Mouse (Mus musculus): ENCODE results near the gene Ralgds. TPM values are rescaled to one million over a fixed set of nuclear protein-coding genes. Genes with fewer than 3 reads are reported as not detected.
"Not testable (repeated sequence)": the region's sequence is repeated elsewhere in the genome, so short reads cannot be mapped to it uniquely, and the experiment has no call there.

The Ralgds gene
- polyA plus RNA-seq, 1 experiment from 2014 or later, result 67.5 TPM

DNA sequence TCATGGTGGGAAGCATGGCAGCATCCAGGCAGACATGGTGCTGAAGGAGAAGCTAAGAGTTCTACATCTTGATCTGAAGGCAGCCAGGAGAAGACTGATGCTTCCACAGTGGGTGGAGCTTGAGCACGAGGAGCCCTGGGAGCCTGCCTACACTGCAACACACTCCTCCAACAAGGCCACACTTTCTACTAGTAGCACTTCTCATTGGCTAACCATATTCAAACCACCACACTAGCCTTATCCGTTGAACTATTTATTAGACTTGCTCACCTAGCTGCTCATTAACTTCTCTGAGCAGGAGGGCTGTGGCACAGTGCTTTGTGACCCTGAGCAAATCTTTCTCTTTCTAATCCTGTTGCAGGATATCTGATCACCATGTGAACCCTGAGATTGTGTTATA, 29.1 kb upstream of the Ralgds start:
- Histone ChIP-seq H3K36me3 (no peaks in the 10 kb centered on the region), H3K4me1 (replicated peaks) (no peaks in the 10 kb centered on the region), H3K9me3 (no peaks in the 10 kb centered on the region), H3K4me3 (no peak overlapping the region), H3K27ac (no peak overlapping the region), H3K27me3 (ENCODE audit: insufficient read depth, poor library complexity, severe bottlenecking) (no peaks in the 10 kb centered on the region)
- no peak for DNase-seq (ENCODE audit: low spot score)
- 82% methylated on average over 2 of the region's 2 CpGs for WGBS

GRCm38 (mm10) chr2:28494521-28494920, 18.4 kb upstream of the Ralgds start:
- DNase-seq (ENCODE audit: low spot score), result no peak
- Histone ChIP-seq H3K27ac (no peak overlapping the region), H3K36me3 (no peaks in the 10 kb centered on the region), H3K27me3 (ENCODE audit: insufficient read depth, poor library complexity, severe bottlenecking) (no peaks in the 10 kb centered on the region), H3K4me1 (replicated peaks) (peaks cover 13% of the 10 kb centered on the region), H3K4me3 (no peak overlapping the region), H3K9me3 (no peaks in the 10 kb centered on the region)
- 86% methylated on average over 2 of the region's 2 CpGs for WGBS

GRCm38 (mm10) chr2:28495207-28495756, 17.6 kb upstream of the Ralgds start:
- no peaks in the 10 kb centered on the region for H3K36me3 ChIP-seq
- no peak for DNase-seq (ENCODE audit: low spot score)

DNA sequence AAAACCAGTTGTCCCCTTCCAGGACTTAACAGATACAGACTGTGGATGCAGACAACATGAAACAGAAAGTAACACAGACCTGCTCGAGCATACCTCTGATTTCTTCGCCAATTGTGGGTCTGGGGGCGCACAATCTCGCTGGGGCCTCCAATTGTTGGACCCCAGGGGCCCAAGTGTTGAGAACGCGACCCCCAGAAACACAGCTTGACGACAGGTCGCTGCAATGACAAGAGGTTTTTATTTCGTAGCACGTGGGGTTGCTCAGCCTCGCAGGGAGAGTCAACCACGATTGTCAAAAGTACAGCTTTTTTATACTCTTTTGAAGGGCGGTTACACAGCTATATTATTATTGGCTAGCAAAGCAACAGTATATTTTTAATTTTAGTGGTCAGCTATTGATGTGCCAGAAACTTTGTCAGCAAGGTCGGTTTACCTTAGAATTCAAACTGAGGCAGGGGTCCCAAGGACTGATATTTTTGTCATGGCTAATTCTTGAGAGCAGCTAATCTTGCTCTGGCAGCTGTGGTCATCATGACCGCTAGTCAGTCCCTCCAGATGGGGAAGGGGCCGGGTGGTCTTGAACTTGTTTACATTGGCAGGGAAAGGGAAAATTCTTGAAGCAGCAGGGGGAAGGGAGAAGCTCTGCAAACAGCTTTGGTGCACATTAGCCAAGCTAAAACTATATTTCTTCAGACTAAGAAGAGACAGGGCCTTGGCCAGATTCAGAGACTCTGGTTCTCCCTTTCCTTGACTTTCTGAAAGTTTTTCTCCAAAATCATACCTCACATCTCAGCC, 16.9 kb upstream of the Ralgds start:
- DNase-seq (ENCODE audit: low spot score), result no peak
- 85% methylated on average over 16 of the region's 16 CpGs for WGBS
- H3K36me3 ChIP-seq, result no peaks in the 10 kb centered on the region
- H3K4me3 ChIP-seq, result no peak overlapping the region
- H3K27me3 ChIP-seq (ENCODE audit: insufficient read depth, poor library complexity, severe bottlenecking), result no peaks in the 10 kb centered on the region
- peaks cover 13% of the 10 kb centered on the region for H3K4me1 ChIP-seq (replicated peaks)
- no peaks in the 10 kb centered on the region for H3K9me3 ChIP-seq
- no peak overlapping the region for H3K27ac ChIP-seq

More at GRCm38 (mm10) chr2:28495207-28495756, 17.6 kb upstream of the Ralgds start:
- Histone ChIP-seq H3K27ac (no peak overlapping the region), H3K4me3 (no peak overlapping the region), H3K4me1 (replicated peaks) (peaks cover 13% of the 10 kb centered on the region), H3K27me3 (ENCODE audit: insufficient read depth, poor library complexity, severe bottlenecking) (no peaks in the 10 kb centered on the region), H3K9me3 (no peaks in the 10 kb centered on the region)
- 84% methylated on average over 14 of the region's 14 CpGs for WGBS

- peaks cover 13% of the 10 kb centered on the region for H3K4me1 ChIP-seq (replicated peaks)
- no peaks in the 10 kb centered on the region for H3K27me3 ChIP-seq (ENCODE audit: insufficient read depth, poor library complexity, severe bottlenecking)
- H3K4me3 ChIP-seq, result no peak within 1 kb of the TSS
- DNase-seq (ENCODE audit: low spot score), result no peak
- 77% methylated on average over 5 of the region's 5 CpGs for WGBS
- H3K27ac ChIP-seq, result no peak within 1 kb of the TSS
- no peaks in the 10 kb centered on the region for H3K36me3 ChIP-seq
- H3K9me3 ChIP-seq, result no peaks in the 10 kb centered on the region
Measured at GRCm38 (mm10) chr2:28496671-28497070, 16.3 kb upstream of the Ralgds start, which contains the start of gene Gbgt1. Gene Gbgt1 (plus strand): TSS chr2:28496891.

DNA sequence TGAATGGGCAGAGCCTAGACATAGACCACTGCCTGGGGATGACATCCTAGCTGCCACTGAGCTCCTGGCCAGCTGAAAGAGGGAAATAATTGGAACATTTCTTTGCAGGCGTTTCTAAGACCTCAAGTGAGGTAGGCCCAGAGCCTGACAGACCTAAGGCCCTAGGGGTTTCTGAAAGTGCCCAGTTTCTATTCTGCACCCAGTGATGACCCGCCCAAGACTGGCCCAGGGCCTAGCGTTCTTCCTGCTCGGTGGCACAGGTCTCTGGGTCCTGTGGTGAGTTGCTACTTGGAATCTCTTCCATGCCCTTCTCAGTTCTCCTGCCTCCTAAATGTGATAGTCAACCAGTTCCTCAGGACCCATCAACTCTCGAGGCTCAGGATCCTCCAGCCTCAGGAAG, 15.4 kb upstream of the Ralgds start:
- Histone ChIP-seq H3K4me3 (no peak overlapping the region), H3K9me3 (no peaks in the 10 kb centered on the region), H3K4me1 (replicated peaks) (peaks cover 13% of the 10 kb centered on the region), H3K36me3 (no peaks in the 10 kb centered on the region), H3K27ac (no peak overlapping the region), H3K27me3 (ENCODE audit: insufficient read depth, poor library complexity, severe bottlenecking) (no peaks in the 10 kb centered on the region)
- WGBS, result 87% methylated on average over 5 of the region's 5 CpGs
- DNase-seq (ENCODE audit: low spot score), result no peak

- H3K27me3 ChIP-seq (ENCODE audit: insufficient read depth, poor library complexity, severe bottlenecking), result no peaks in the 10 kb centered on the region
- 82% methylated on average over 4 of the region's 4 CpGs for WGBS
- no peaks in the 10 kb centered on the region for H3K9me3 ChIP-seq
- DNase-seq (ENCODE audit: low spot score), result no peak
- no peak overlapping the region for H3K27ac ChIP-seq
- H3K36me3 ChIP-seq, result no peaks in the 10 kb centered on the region
- no peak overlapping the region for H3K4me3 ChIP-seq
- peaks cover 13% of the 10 kb centered on the region for H3K4me1 ChIP-seq (replicated peaks)
Measured at GRCm38 (mm10) chr2:28498431-28498830, 14.5 kb upstream of the Ralgds start.

DNA sequence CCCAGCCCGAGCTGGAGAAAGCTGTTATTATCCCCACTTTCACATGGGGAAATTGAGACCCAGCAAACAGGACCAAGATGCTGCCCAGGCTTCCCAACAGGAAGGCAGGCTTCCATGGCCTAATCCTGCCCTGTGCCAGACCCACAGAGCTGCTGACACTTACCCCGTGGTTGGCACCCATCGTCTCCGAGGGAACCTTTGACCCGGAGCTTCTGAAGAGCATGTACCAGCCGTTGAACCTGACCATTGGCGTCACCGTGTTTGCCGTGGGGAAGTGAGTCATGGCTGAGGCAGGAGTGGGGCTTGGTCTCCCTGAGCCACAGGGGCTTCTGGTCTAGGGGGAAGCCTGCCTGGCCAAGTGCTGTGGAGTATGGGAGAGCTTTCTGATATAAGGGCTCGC, 9.9 kb upstream of the Ralgds start:
- 89% methylated on average over 10 of the region's 10 CpGs for WGBS
- H3K27me3 ChIP-seq (ENCODE audit: insufficient read depth, poor library complexity, severe bottlenecking), result no peaks in the 10 kb centered on the region
- H3K27ac ChIP-seq, result no peak overlapping the region
- no peak for DNase-seq (ENCODE audit: low spot score)
- H3K4me1 ChIP-seq (replicated peaks), result no peaks in the 10 kb centered on the region
- no peaks in the 10 kb centered on the region for H3K36me3 ChIP-seq
- no peaks in the 10 kb centered on the region for H3K9me3 ChIP-seq
- no peak overlapping the region for H3K4me3 ChIP-seq

- no peaks in the 10 kb centered on the region for H3K27me3 ChIP-seq (ENCODE audit: insufficient read depth, poor library complexity, severe bottlenecking)
- 91% methylated on average over 13 of the region's 13 CpGs for WGBS
- H3K9me3 ChIP-seq, result no peaks in the 10 kb centered on the region
- H3K36me3 ChIP-seq, result no peaks in the 10 kb centered on the region
- H3K4me3 ChIP-seq, result no peak overlapping the region
- H3K27ac ChIP-seq, result no peak overlapping the region
- no peaks in the 10 kb centered on the region for H3K4me1 ChIP-seq (replicated peaks)
- DNase-seq (ENCODE audit: low spot score), result no peak
Measured at GRCm38 (mm10) chr2:28504676-28505075, 8.2 kb upstream of the Ralgds start.

DNA sequence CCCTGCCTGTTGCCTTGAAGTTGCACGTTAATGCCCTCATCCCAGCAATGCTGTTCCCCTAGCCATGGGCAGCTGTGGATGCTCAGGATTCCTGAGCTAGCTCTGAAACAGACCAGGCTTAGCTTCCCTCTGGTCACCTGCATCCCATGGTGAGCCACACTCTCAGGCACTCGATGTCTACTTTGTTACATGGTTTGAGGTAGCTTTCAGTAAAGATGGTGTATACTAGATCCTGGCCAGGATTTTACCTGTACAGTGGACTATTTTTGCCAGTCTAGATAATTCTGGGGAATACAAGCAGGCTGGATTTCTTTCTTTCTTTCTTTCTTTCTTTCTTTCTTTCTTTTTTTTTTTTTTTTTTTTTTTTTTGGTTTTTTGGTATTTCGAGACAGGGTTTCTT, 7.1 kb upstream of the Ralgds start, which contains the start of gene Gm10134:
Gene Gm10134 (plus strand): TSS at position 301 of the 400 bp plus-strand sequence.
- DNase-seq (ENCODE audit: low spot score), result no peak
- Histone ChIP-seq H3K9me3 (no peaks in the 10 kb centered on the region), H3K27me3 (ENCODE audit: insufficient read depth, poor library complexity, severe bottlenecking) (peaks cover 3% of the 10 kb centered on the region; the same call in 1 of the 2 replicates), H3K4me1 (replicated peaks) (no peaks in the 10 kb centered on the region), H3K36me3 (no peaks in the 10 kb centered on the region), H3K4me3 (no peak within 1 kb of the TSS), H3K27ac (no peak within 1 kb of the TSS)
- 74% methylated on average over 3 of the region's 3 CpGs for WGBS

GRCm38 (mm10) chr2:28506291-28506690, 6.6 kb upstream of the Ralgds start:
- 89% methylated on average over 6 of the region's 6 CpGs for WGBS
- DNase-seq (ENCODE audit: low spot score), result no peak

DNA sequence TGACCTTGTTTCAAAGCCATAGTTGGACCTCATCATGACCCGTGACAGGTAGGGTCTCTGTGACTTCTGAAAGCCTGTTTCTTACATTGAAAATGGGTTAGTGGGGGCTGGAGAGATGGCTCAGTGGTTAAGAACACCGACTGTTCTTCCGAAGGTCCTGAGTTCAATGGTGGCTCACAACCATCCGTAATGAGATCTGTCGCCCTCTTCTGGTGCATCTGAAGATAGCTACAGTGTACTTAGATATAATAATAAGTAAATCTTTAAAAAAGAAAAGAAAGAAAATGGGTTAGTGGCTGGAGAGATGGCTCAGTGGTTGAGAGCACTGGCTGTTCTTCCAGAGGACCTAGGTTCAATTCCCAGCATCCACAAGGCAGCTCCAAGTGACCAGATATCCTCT, 1.3 kb upstream of the Ralgds start:
- H3K4me3 ChIP-seq; H3K9me3 ChIP-seq; H3K27me3 ChIP-seq (ENCODE audit: insufficient read depth, poor library complexity, severe bottlenecking); H3K27ac ChIP-seq; DNase-seq (ENCODE audit: low spot score): not testable (repeated sequence)
- WGBS, result 54% methylated on average over 5 of the region's 5 CpGs
- H3K4me1 ChIP-seq (replicated peaks), result peaks cover 37% of the 10 kb centered on the region
- peaks cover 15% of the 10 kb centered on the region for H3K36me3 ChIP-seq

More at GRCm38 (mm10) chr2:28506291-28506690, 6.6 kb upstream of the Ralgds start:
- Histone ChIP-seq H3K27ac (no peak overlapping the region), H3K4me3 (no peak overlapping the region), H3K4me1 (replicated peaks) (no peaks in the 10 kb centered on the region), H3K36me3 (no peaks in the 10 kb centered on the region), H3K9me3 (no peaks in the 10 kb centered on the region), H3K27me3 (ENCODE audit: insufficient read depth, poor library complexity, severe bottlenecking) (peaks cover 3% of the 10 kb centered on the region; the same call in 1 of the 2 replicates)
